Mouse (Mus musculus) intestine, postnatal 0 days (tissue): Measurements from ENCODE around the gene Specc1. TPM values are rescaled to one million over a fixed set of nuclear protein-coding genes. Genes with fewer than 3 reads are reported as not detected.

Source experiments
- ATAC-seq: fragments of 200-750 bp; cut with Nextera tagmentation; 2 replicates; pipeline ENCODE4 v1.8.0; 2017; ENCODE audit warnings: mild to moderate bottlenecking, moderate TSS enrichment, moderate library complexity
- H3K27ac ChIP-seq: fragments of 300-500 bp; sonication (generic); 2 replicates; pipeline ENCODE4 v1.5.1; 2014; ENCODE audit warnings: mild to moderate bottlenecking, low read depth, low read length, moderate library complexity
- H3K27me3 ChIP-seq: fragments of 300-500 bp; sonication (generic); replicated peaks from 2 replicates; pipeline ENCODE4 v1.6.1; 2014; ENCODE audit warnings: low read length, mixed read lengths; ENCODE audit not compliant: control insufficient read depth, insufficient read depth
- H3K36me3 ChIP-seq: fragments of 300-500 bp; sonication (generic); 2 replicates; pipeline ENCODE4 v1.6.1; 2014; ENCODE audit warnings: mild to moderate bottlenecking, moderate library complexity; ENCODE audit not compliant: control insufficient read depth, insufficient read depth
- H3K4me1 ChIP-seq: fragments of 300-500 bp; sonication (generic); replicated peaks from 2 replicates; pipeline ENCODE4 v1.6.1; 2014; ENCODE audit warnings: antibody characterized with exemption, low read length, mixed read lengths; ENCODE audit not compliant: control insufficient read depth, insufficient read depth
- H3K4me2 ChIP-seq: fragments of 300-500 bp; sonication (generic); replicated peaks from 2 replicates; pipeline ENCODE4 v1.6.1; 2014; ENCODE audit warnings: low read depth, mild to moderate bottlenecking, moderate library complexity
- H3K4me3 ChIP-seq: fragments of 300-500 bp; sonication (generic); 2 replicates; pipeline ENCODE4 v1.5.1; 2014; ENCODE audit warnings: low read depth, low read length
- H3K9ac ChIP-seq: fragments of 300-500 bp; sonication (generic); 2 replicates; pipeline ENCODE4 v1.6.1; 2014; ENCODE audit warnings: mild to moderate bottlenecking, low read depth, low read length
- H3K9me3 ChIP-seq: fragments of 300-500 bp; sonication (generic); 2 replicates; pipeline ENCODE4 v1.6.1; 2016; ENCODE audit warnings: mixed run types; ENCODE audit not compliant: control insufficient read depth
- CTCF ChIP-seq: sonication (generic); IDR thresholded peaks from 2 replicates; pipeline ENCODE4 v1.5.1; 2016; ENCODE audit warnings: low read depth, mild to moderate bottlenecking, control low read depth, antibody characterized with exemption, moderate library complexity
- WGBS: fragments of 180-500 bp; shearing (Covaris S2); extraction: QIAGEN DNeasy Blood & Tissue Kit; methylation state at CpG from one replicate; pipeline ENCODE4 v1.1.7; 2014; 5-methylcytosine and 5-hydroxymethylcytosine counted together
- polyA plus RNA-seq: library from polyadenylated mRNA; unstranded; fragments of >200 nt; fragmentation: Nextera tagmentation; extraction: Ambion mirVana; gene quantifications from 2 replicates; pipeline ENCODE4 v1.2.1, GENCODE M21; 2015

The Specc1 gene
- polyA plus RNA-seq, 1 experiment from 2014 or later, result 10.3 TPM

- TF ChIP-seq CTCF, result no peak
- no peaks in the 10 kb centered on the region for H3K9me3 ChIP-seq
- no peaks in the 10 kb centered on the region for H3K27me3 ChIP-seq
- no peak overlapping the region for H3K4me2 ChIP-seq
- H3K36me3 ChIP-seq, result peaks cover 14% of the 10 kb centered on the region; the same call in 1 of the 2 replicates
- H3K27ac ChIP-seq, result no peak overlapping the region
- ATAC-seq, result no peak
- 87% methylated on average over 3 of the region's 3 CpGs for WGBS
- H3K4me1 ChIP-seq, result no peaks in the 10 kb centered on the region
- H3K9ac ChIP-seq, result no peak overlapping the region
- H3K4me3 ChIP-seq, result no peak overlapping the region
Observed at GRCm38 (mm10) chr11:62130191-62130590, 173.6 kb downstream of the Specc1 start.

- peaks cover 14% of the 10 kb centered on the region; the same call in 1 of the 2 replicates for H3K36me3 ChIP-seq
- no peak overlapping the region for H3K9ac ChIP-seq
- H3K4me3 ChIP-seq, result no peak overlapping the region
- WGBS, result 71% methylated on average over 2 of the region's 2 CpGs
- H3K27me3 ChIP-seq, result no peaks in the 10 kb centered on the region
- no peaks in the 10 kb centered on the region for H3K9me3 ChIP-seq
- H3K4me1 ChIP-seq, result no peaks in the 10 kb centered on the region
- H3K27ac ChIP-seq, result no peak overlapping the region
- no peak overlapping the region for H3K4me2 ChIP-seq
- no peak for ATAC-seq
- TF ChIP-seq CTCF, result no peak
Observed at GRCm38 (mm10) chr11:62130685-62131295, 174.2 kb downstream of the Specc1 start.

DNA sequence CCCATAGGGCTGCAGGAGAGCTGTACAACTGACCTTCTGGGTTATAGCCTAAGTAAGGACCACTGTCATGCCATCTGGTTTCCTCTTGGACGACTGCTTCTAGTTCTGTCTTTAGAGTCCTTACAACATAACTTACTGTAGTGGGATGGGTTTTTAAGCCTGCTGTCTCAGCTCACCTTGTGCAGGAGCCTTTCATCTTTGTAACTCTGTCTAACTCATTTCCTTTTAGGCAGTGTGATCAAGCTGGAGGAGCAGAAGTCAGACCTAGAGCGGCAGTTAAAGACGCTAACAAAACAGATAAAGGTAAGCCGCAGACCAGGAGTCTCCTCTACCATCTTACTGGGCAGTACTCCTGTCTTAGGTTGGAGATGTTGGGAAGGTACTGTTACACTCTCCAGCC lies 175.0 kb downstream of the Specc1 start:
- no peaks in the 10 kb centered on the region for H3K9me3 ChIP-seq
- H3K27me3 ChIP-seq, result no peaks in the 10 kb centered on the region
- no peak overlapping the region for H3K27ac ChIP-seq
- peaks cover 14% of the 10 kb centered on the region; the same call in 1 of the 2 replicates for H3K36me3 ChIP-seq
- H3K4me3 ChIP-seq, result no peak overlapping the region
- H3K4me2 ChIP-seq, result no peak overlapping the region
- no peak for ATAC-seq
- no peak for TF ChIP-seq CTCF
- WGBS, result 80% methylated on average over 4 of the region's 4 CpGs
- no peaks in the 10 kb centered on the region for H3K4me1 ChIP-seq
- no peak overlapping the region for H3K9ac ChIP-seq

GRCm38 (mm10) chr11:62134191-62134590 lies 177.6 kb downstream of the Specc1 start:
- Histone ChIP-seq H3K36me3 (peaks cover 14% of the 10 kb centered on the region; the same call in 1 of the 2 replicates), H3K27me3 (no peaks in the 10 kb centered on the region), H3K4me3 (no peak overlapping the region), H3K4me2 (no peak overlapping the region), H3K27ac (no peak overlapping the region), H3K9ac (no peak overlapping the region), H3K9me3 (no peaks in the 10 kb centered on the region), H3K4me1 (no peaks in the 10 kb centered on the region)
- WGBS, result 90% methylated on average over 2 of the region's 2 CpGs
- no peak for ATAC-seq
- TF ChIP-seq CTCF, result no peak

DNA sequence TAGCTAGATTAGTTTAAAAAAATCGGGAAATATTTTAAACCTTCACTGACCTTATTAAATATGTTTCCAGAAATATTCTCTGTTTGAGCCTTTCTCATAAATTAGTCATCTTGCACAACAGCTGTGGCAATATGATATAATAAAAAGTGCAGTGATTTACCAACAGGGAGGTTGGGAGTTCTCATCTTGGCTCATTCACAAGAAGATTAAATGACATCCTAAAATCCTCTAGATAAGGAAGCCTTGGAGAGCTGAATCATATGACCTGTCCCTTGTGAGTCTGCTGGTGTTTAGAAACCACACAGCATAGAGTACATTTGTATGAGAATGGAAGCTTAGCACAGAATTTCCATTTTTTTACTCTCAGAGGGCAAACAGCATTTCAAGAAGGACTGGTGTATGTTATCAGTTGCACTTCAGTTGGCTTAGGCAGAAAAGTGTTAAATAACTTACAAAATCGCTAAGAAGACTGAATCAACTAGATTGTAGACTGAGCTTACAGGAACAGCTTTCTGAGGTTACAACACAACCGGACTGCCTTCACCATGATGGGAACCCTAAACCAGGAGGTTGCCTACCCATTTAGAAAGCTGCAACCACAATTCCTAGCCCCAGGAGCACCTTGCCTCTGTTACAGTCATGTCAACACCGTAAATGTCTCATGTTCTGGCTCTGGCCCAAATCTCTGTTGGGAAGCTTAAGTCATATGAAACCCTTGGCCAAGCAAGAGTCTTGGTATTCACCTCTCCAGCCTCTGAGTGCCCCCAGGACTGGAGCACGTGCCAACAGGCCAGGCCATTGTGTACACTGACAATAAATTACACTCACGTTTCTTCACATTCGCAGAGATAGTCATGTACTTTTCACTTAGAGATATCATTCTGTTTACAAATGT lies 188.9 kb downstream of the Specc1 start:
- no peak for TF ChIP-seq CTCF
- H3K4me2 ChIP-seq, result no peak overlapping the region
- no peak overlapping the region for H3K27ac ChIP-seq
- H3K4me1 ChIP-seq, result no peaks in the 10 kb centered on the region; the same call in 1 of the 2 replicates
- peaks cover 10% of the 10 kb centered on the region; the same call in 1 of the 2 replicates for H3K36me3 ChIP-seq
- ATAC-seq, result no peak
- H3K9me3 ChIP-seq, result no peaks in the 10 kb centered on the region
- 70% methylated on average over 7 of the region's 7 CpGs for WGBS
- H3K4me3 ChIP-seq, result no peak overlapping the region
- H3K27me3 ChIP-seq, result no peaks in the 10 kb centered on the region
- no peak overlapping the region for H3K9ac ChIP-seq

DNA sequence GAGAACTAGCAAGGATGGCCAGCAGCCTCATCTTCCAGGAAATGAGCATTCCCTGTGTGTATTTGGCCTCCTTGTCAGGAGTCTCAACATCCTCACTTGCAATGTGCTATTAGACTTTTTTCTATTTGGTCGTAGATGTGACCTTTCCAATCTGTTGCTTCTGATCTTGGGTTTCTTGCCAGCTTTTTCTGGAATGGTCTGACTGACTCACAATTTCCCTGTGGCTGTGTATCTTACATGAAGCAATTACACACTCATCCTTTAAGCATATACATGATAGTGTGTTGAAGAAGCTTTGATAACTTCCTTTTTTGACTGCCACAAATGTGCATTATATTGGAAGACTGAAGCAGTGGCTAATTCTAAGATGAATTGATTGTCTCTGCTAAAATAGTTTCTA lies 190.1 kb downstream of the Specc1 start:
- H3K27ac ChIP-seq, result no peak overlapping the region
- ATAC-seq, result no peak
- H3K36me3 ChIP-seq, result peaks cover 10% of the 10 kb centered on the region; the same call in 1 of the 2 replicates
- TF ChIP-seq CTCF, result no peak
- no peaks in the 10 kb centered on the region for H3K27me3 ChIP-seq
- H3K9ac ChIP-seq, result no peak overlapping the region
- H3K4me1 ChIP-seq, result no peaks in the 10 kb centered on the region; the same call in 1 of the 2 replicates
- H3K4me2 ChIP-seq, result no peak overlapping the region
- 90% methylated on average over 1 of the region's 1 CpGs for WGBS
- no peak overlapping the region for H3K4me3 ChIP-seq
- H3K9me3 ChIP-seq, result no peaks in the 10 kb centered on the region
